Mouse (Mus musculus) lung, postnatal 14 days (tissue): ENCODE results near the gene Opn1sw.
"Not testable (repeated sequence)": the region's sequence is repeated elsewhere in the genome, so short reads cannot be mapped to it uniquely, and the experiment has no call there.

Experiments used
- DNase-seq: peaks from one replicate; pipeline ENCODE4 v3.0.0; 2021

Gene Opn1sw

GRCm38 (mm10) chr6:29395910-29396713 lies 7.8 kb upstream of the Opn1sw start, which contains the start of gene Ccdc136:
TSS of gene Ccdc136 (plus strand) at chr6:29396309.
- peak; percentile 72 for DNase-seq

GRCm38 (mm10) chr6:29394286-29394685 lies 6.0 kb upstream of the Opn1sw start:
- no peak for DNase-seq

DNA sequence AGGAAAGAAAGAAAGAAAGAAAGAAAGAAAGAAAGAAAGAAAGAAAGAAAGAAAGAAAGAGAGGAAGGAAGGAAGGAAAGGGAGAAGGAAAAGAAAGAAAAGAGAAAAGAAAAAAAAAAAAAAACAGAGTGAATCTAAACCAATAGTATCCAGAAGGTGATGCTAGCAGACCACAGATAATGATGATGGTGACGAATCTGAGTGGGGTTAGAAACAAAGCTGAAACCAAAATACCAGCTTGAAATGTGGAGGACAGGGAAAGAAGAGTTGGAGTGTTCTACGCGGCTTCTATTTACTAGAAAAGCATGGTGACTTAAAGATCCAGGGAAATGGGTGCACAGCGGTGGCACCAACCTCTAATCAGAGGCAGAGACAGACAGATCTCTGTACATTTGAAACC lies 3.5 kb upstream of the Opn1sw start:
- DNase-seq = no peak

- DNase-seq = not testable (repeated sequence)
These were observed 3.0 kb upstream of the Opn1sw start for GRCm38 (mm10) chr6:29391241-29391640.

GRCm38 (mm10) chr6:29390500-29390899 lies 2.2 kb upstream of the Opn1sw start:
- DNase-seq = not testable (repeated sequence)

DNA sequence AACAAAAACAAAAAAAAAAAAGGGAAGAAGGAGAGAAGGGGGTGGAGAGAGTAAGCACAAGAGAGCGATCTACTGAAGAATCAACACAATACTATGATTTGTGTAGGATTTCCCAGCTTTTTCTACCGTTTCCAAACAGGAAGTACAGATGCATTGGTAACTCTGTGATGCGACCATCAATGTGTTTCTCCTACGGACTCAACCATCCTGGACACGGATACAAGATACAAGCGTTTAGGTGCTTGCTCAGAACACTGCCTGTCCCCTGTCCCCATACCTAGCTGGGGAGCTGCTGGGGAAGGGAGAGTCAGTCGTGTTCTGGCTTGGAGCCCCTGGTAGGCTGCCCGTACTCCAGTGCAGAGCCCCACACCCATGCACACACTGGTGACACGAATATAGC lies 1.2 kb upstream of the Opn1sw start:
- DNase-seq = no peak

DNA sequence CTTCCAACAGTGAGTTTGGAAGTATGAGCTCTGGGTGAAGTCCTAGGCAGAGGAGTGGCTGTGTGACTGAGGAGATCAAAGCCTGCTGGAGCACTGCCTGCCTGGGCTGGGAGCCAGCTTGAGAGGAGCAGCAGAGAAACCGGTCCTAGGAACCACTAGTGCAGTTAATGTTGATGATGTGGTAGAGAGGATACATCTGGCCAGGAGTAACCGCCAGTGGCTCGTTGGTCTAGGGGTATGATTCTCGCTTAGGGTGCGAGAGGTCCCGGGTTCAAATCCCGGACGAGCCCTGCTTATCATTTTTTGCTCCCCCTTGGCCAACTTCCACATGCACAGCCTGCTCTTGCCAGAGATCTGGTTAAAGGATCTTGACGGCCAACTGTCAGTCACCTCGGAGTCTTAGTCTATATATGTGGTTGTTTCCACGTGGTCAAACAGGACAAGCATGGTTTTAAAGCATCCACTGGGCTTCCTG lies 375 bp upstream of the Opn1sw start:
- DNase-seq = peak; percentile 91

DNA sequence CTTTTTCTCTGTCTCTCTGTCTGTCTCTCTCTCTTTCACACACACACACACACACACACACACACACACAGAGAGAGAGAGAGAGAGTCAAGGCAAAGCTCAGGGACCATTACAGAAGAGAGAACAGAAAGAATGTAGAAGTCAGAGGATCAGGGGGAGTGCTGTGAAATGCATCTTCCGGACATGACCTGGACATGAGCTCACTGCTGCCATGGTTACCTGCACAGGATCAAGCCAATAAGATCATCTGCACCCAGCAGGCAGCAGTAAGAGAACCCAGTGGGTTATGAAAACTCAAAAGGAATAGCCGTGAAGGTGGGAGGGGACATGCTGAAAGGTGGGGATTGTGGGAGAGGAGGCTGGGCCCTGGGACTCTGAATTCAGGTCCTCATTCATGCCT lies 5.8 kb downstream of the Opn1sw start:
- DNase-seq = no peak

DNA sequence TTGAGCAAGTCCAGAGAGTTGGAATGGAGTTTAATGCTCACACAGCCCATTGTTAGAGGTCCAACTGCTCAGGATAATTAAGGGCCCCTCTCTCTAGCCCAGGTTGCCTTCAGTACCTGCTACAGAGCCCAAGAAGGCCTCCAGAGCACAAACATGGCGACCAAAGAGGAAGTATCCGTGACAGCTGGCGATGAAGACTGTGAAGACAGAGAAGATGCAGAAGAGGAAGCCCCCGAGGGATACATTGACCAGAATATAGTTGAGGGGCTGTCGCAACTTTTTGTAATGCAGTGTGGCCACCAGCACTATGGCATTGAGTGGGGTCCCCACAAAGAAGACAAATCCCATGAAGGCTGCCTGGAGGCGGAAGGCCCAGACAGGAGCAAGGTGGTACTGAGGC lies 8.3 kb downstream of the Opn1sw start:
- DNase-seq = no peak

DNA sequence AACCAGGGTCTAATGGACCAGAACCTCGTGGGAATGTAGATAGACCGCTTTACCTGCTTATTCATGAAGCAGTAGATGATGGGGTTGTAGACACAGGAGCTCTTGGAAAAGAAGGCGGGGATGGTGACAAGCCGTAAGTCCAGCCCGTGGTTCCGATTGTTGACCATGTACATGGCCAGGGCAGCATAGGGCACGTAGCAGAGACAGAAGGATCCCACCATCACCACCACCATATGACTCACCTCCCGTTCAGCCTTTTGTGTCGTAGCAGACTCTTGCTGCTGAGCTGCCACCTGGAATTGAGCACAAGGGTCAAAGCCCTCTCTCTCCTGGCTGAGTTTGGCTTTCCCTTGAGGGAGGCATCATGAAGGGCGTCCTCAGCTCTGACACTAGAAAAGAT lies 9.6 kb downstream of the Opn1sw start:
- DNase-seq = no peak

DNA sequence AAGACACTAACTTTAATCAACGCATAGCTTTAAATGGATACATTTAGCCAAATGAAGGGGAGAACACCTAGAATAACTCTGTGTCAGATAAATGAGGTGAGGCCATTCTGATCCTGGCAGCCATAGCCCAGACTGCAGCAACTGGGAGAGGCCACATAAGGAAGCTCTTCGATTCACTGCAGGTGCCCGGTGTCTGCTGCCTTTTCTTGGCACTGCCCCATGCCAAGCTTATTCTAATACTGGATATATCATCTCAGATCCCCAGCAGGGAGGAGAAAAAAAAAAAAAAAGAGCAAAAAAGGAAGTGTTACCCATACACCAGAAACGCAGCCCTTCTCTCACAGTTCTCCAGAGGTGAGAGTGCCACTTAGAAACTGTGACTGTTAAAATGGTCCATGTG lies 10.9 kb downstream of the Opn1sw start:
- DNase-seq = no peak

DNA sequence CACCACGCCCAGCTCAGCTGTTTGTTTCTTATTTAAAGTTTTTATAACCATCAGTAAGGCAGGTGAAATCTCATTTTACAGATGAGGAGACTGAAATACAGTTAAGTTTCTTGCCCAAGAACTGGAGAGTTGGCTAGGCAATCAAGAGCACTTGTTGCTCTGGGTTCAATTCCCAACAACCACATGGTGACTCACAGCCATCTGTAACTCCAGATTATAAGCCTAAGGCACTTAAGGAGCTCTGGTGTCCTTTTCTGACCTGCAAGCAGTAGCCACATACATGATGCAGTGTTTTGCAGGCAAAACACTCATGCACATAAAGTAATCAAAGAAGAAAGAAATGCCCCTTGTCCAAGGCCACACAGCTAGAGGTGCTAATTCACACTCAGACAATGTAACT lies 23.0 kb downstream of the Opn1sw start:
- no peak for DNase-seq

DNA sequence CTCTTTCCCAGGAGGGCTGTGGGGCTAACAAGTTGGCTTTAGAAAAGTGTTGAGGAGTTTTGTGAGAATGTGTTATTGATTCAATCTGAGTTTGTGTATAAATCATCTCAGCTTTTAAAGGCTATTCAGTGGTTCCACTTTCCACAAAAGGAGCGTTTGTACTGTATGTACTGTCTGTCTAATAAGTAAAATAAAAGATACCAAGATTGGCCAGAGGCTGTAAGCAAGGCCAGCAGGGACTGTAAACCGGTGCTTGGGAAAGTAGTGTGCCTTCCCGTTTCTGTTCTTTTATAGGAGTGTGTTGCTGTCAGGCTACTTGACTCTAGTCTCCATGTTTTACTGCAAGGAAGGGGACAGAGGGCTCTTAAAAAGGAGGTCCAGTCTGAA lies 25.1 kb downstream of the Opn1sw start:
- DNase-seq = no peak

DNA sequence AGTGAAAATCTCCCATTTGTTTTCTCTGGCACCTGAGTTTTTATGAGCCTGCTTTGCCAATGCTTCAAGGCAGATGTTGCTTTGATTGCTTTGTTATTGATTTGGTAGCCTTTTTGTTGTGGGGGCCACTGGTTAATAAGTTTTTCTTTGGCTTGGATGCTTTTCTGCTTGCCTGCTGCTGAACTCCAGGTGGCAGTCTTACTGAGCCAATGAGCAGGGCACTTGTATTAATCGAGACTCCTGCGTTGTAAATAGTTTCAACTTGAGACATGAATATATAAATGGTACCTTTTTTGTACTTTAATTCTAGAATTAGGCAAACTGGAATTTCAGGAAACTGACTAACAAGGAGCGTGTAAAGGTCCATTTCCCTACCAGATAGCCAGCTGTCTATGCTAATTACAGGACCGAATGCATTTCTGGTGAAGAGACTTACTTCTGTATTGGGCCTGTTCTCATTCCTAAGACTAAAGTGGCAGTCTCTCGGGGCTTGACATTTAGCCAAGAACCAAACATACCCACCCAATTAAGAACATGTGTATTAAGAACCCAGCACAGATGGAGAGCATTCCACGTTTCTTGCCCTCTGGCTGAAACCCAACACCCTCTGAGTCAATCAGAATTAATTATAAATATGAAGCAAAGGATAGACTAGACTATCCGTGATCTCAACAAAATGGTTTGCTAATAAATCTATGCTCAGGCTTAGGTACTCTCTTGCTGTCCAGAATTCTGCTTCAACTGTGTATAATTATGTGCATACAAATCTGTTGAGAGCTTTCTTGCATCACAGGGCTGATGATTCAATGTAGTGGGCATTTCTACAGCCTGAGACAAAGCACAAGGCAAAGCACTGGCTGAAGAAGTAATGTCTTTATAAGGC lies 25.8 kb downstream of the Opn1sw start:
- DNase-seq = peak; percentile 4

DNA sequence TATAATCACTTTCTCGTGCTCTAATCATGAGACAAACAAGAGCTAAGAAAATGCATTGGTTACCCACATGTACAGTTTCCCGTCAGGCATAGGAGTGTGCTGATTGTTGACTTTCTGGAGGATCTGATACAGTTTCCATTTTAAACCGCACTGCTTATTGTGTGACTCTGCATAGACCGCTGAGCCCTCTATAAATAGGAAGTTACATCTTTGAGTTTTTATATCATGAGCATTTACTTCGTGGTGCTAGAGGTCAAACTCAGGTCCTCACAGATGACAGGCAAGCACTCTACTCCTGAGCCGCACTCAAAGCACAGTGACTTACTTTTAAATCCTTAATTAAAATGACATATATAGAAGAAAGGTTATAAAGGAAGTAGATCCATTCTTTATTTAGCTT lies 28.1 kb downstream of the Opn1sw start:
- no peak for DNase-seq

GRCm38 (mm10) chr6:29359386-29359785 lies 28.9 kb downstream of the Opn1sw start:
- DNase-seq = no peak

DNA sequence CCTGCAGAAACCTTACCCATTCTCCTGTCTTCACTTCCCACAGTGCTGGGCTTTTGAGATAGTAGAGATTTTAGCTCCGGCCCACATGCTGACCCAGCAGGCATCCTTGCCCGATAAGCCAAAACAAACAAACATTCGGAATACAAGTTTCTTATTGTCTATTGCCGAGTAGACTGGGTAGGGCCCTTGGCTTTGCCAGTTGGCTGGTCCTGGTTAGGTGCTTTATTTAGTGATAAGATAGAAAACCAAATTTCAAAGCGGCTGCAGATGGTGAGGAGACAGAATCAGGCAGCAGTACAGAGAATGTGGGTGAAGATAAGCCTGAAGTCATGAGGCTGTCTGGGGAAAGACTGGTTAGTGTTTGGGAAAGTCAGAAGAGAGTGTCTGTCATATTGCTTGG lies 35.5 kb downstream of the Opn1sw start:
- no peak for DNase-seq

- DNase-seq = no peak
These were observed 36.7 kb downstream of the Opn1sw start for GRCm38 (mm10) chr6:29351613-29352012.

DNA sequence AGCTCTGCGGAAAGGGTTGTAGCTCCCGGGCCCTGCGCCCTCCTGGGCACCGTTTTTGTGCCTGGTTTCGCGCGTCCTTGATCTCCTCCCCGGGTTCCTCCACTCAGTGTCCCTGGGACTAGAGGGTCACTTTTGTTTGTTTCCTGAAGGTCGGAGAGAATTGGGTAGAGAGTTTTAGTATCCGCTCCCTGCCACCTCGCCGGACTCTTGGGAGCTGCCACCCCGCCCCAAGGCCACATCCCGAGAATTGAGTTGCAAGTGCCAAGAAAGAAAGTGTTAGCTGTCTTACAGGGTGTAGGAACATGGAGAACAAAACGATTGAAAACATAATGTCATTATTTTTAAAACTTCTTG lies 39.9 kb downstream of the Opn1sw start:
- DNase-seq = no peak

DNA sequence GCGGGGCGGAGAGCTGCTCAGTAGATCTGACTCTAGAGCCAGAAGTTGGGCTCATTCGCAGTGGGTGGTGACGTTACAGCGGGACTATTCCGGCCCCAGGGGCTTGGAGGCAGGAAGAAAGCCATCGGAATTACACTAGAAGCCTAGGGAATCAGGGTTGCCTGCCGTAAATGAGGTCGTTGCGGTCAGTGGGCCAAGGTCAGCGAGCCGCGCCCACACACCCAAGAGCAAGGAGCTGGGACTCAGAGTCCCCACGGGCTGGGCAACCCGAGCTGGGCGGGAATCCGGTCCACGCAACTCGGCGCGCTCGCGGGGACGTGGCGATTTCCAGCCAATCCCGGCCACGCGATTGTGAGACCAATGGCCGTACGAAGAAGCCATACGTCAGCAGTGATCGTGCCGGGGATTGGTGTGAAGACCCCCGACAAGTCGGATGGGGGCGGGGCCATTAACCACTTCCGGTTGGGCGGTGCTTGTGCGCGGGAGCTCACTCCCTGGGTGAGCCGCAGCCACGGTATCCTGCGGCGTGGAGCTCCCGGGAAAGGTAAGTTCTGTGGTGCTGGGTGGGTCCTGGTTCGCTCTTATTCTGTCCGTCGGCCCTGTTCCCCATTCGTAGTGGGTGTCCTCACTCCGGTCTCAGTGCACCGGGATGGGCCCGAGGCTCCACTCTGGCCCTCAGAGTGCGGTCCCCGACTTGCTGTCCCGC lies 40.5 kb downstream of the Opn1sw start, which contains the start of gene Calu:
Gene Calu, plus strand, starts transcription at position 405 of the 706 bp plus-strand sequence.
- DNase-seq = peak; percentile 100

DNA sequence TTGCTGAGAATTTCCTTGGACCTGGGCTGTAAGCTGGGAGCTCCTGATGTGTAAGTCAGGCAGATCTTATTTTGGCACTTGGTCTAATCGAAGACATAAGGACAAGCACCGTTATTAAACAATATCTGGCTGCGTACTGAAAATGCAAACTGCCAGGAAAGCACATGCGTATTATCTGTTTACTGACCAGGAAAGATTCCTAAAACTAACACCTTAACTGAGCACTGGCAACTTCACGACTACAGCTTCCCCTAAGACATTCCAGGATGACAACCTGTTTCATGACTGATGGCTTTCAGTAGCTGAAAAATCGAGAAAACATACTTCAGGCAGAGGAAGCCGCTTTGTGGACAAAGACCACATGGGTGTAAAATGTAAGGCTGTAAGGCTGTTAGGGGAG lies 41.1 kb downstream of the Opn1sw start:
- no peak for DNase-seq

DNA sequence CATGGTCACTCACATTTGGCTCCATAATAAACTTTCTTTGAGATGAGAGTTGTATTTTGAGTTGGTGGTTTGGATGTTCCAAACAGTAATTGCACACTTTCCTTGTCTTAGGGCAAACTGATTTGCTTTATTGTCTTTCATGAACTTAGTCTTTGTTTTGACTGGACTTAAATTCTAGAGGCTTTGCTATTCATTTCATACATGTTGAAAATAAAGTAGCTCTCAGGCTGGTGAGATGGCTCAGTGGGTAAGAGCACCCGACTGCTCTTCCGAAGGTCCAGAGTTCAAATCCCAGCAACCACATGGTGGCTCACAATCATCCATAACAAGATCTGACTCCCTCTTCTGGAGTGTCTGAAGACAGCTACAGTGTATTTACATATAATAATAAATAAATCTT lies 41.8 kb downstream of the Opn1sw start:
- DNase-seq = not testable (repeated sequence)

DNA sequence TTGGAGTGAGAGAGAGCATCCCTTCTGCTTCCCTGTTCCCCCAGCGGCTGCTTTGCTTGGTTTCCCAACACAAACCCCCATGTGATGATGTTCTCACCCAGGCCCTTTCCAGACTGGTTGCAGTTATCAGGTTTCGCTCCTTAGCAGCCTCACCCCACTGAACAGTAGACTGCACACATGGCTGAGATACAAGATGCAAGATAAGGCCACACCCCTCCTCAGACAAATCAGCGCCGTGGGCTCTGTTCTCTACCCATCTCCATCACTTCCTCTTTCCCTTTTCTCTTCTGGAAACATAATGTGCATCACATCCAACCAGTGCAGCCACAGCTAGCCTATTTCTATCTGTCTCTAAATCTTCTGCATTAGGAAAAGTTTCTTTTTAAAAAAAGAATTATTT lies 58.8 kb downstream of the Opn1sw start:
- DNase-seq = no peak
